Mouse (Mus musculus): ENCODE data around the gene Gm21394.
"Not testable (repeated sequence)": the region's sequence is repeated elsewhere in the genome, so short reads cannot be mapped to it uniquely, and the experiment has no call there.

Gm21394 gene

DNA sequence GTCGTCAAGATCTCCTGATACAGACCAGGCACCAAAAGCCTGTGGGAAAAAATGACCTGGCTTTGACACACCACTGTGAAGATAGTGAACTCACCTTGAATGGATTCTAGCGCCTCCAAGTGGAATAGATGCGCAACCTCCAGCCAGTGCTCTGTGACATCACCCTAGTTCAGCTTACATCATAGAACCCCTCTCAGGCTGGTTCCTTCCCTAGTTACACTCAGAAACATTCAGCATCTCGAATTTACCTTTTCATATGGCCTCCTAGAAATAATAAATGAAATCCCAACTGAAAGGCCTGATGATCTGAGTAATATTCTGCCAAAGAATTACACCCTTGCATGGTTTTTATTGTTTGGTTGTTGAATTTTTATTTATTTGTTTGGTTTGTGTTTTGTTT is at the start of gene Gm21394:
Gm21394 (minus strand) TSS at position 101 of the 400 bp plus-strand sequence.
- not testable (repeated sequence) for DNase-seq
